ENCODE assay signal across 9 mouse cellular contexts in the genomic region with DNA sequence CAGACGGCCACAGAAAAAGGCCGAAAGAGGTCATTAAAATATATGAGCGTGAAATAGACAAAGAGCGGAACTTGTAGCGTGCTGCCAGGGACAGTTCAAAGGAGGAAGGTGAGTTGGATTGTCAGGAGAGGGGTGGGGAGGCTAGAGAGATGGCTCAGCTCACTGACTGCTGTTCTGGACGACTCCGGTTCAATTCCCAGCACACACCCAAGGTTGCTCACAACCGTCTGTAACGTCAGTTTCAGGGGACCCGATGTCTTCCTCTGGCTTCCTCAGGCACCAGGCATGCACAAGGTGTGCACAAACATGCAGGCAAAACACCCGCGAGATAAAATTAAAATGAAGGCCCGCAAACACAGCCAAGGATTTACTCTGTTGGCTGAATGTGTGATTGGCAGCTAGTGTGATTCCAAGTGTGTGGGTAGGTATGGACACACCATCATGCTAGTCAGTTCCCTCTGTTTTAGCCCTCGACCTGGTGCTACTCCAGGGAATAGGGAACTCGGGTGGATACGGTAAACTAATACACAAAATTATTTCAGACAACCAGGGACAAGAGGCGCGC. TPM values are rescaled to one million over a fixed set of nuclear protein-coding genes. Genes with fewer than 3 reads are reported as not detected.
DNase-seq lines count a peak whose midpoint lies in the region; ATAC-seq lines count a peak whose summit lies in the region.
"Had no signal": no experiment of that assay in that cellular context is flagged by ENCODE, and none has a peak within 500 bp of the region (broad histone marks: within the 10 kb centered on the region; RNA-seq: fewer than 3 reads in every experiment).

No protein-coding gene starts in this region.

- WGBS in forebrain, embryonic 14.5 days, result 52% methylated on average over 18 of the region's 18 CpGs
- 53% methylated on average over 18 of the region's 18 CpGs for WGBS in liver, embryonic 16.5 days (ENCODE audit: insufficient replicate concordance)

- H3K4me1 ChIP-seq in forebrain, embryonic 14.5 days (ENCODE audit: control insufficient read depth, insufficient read depth, low read length), result no peaks in the 10 kb centered on the region
- peaks cover 11% of the 10 kb centered on the region for H3K4me1 ChIP-seq in liver, embryonic 16.5 days (ENCODE audit: control insufficient read depth, low read depth, low read length)

- peak; percentile 23; the same call in 1 of the 2 replicates for ATAC-seq in forebrain, embryonic 14.5 days
- ATAC-seq in liver, embryonic 16.5 days (ENCODE audit: low read depth), result no peak

- no peaks in the 10 kb centered on the region for H3K27me3 ChIP-seq in forebrain, embryonic 14.5 days (replicated peaks; ENCODE audit: control insufficient read depth, insufficient read depth, low read length)
- H3K27me3 ChIP-seq in liver, embryonic 16.5 days (ENCODE audit: control insufficient read depth, insufficient read depth, low read depth, low read length), result no peaks in the 10 kb centered on the region
- H3K27me3 ChIP-seq: Patski had no signal

- peak overlapping the region; percentile 91 for H3K9ac ChIP-seq in forebrain, embryonic 14.5 days (ENCODE audit: low read length)
- H3K9ac ChIP-seq in liver, embryonic 16.5 days (ENCODE audit: low read depth, low read length), result peak overlapping the region; percentile 75

- peaks cover 7% of the 10 kb centered on the region; the same call in 1 of the 2 replicates for H3K36me3 ChIP-seq in forebrain, embryonic 14.5 days (ENCODE audit: control insufficient read depth, insufficient read depth, low read length)
- H3K36me3 ChIP-seq in liver, embryonic 16.5 days (ENCODE audit: control insufficient read depth, insufficient read depth), result no peaks in the 10 kb centered on the region

- peak; percentile 6 for DNase-seq in embryo, embryonic 10 days (ENCODE audit: low spot score)
- no peak for DNase-seq in embryo, embryonic 10.5 days (ENCODE audit: low spot score)
- peak; percentile 9 for DNase-seq in right cerebral cortex, adult 18-20 months
- no peak for DNase-seq in right cerebral cortex, postnatal 36 days (ENCODE audit: low spot score in 2 of 2)
- DNase-seq in forebrain, embryonic 14.5 days (ENCODE audit: low spot score), result peak; percentile 24
- DNase-seq in adrenal gland, adult 8-10 months, result no peak
- no peak for DNase-seq in urinary bladder, postnatal 10 days (ENCODE audit: low spot score)

- H3K27ac ChIP-seq in forebrain, embryonic 14.5 days (ENCODE audit: low read depth, low read length), result peak overlapping the region; percentile 90
- no peak overlapping the region for H3K27ac ChIP-seq in liver, embryonic 16.5 days (ENCODE audit: low read length)

- H3K9me3 ChIP-seq in forebrain, embryonic 14.5 days (replicated peaks; ENCODE audit: control insufficient read depth, low read length), result no peaks in the 10 kb centered on the region; the same call in 1 of the 2 replicates
- H3K9me3 ChIP-seq in liver, embryonic 16.5 days (replicated peaks; ENCODE audit: control insufficient read depth, low read length), result no peaks in the 10 kb centered on the region

- peak overlapping the region; percentile 61 for H3K4me2 ChIP-seq in forebrain, embryonic 14.5 days (ENCODE audit: low read length)
- peak overlapping the region; percentile 91 for H3K4me2 ChIP-seq in liver, embryonic 16.5 days (ENCODE audit: low read depth, low read length)

- peak overlapping the region; percentile 78 for H3K4me3 ChIP-seq in forebrain, embryonic 14.5 days (ENCODE audit: low read depth, low read length)
- peak overlapping the region; percentile 76 for H3K4me3 ChIP-seq in liver, embryonic 16.5 days (ENCODE audit: low read depth, low read length)

RNA-seq across cellular contexts. Expression of a gene that starts 1.0 kb away (rescaled TPM):
- 204 and 233 TPM in 2 replicates for polyA plus RNA-seq in forebrain, embryonic 14.5 days (2014; fragmentation: Nextera tagmentation; extraction: Ambion mirVana)
- polyA plus RNA-seq in liver, embryonic 16.5 days (2015; fragmentation: Nextera tagmentation; extraction: Ambion mirVana), result 12.5 and 19.0 TPM in 2 replicates
- 10 to 100 TPM; 22.4 to 39.2 (median 34.3) TPM for total RNA-seq in adrenal gland, adult 8-10 months (2022)

RNA-seq across cellular contexts. Expression of a gene that starts 32.9 kb away (rescaled TPM):
- 1.5 and 5.3 TPM in 2 replicates for polyA plus RNA-seq in forebrain, embryonic 14.5 days (2014; fragmentation: Nextera tagmentation; extraction: Ambion mirVana)
- 4.2 and 6.3 TPM in 2 replicates for polyA plus RNA-seq in liver, embryonic 16.5 days (2015; fragmentation: Nextera tagmentation; extraction: Ambion mirVana)
- total RNA-seq in adrenal gland, adult 8-10 months (2022), result 1 to 10 TPM in 3 of 4 experiments, not detected in 1; 2.7 to 8.3 (median 6.3) TPM

RNA-seq across cellular contexts. Expression of a gene that starts 41.0 kb away (rescaled TPM):
- polyA plus RNA-seq in forebrain, embryonic 14.5 days (2014; fragmentation: Nextera tagmentation; extraction: Ambion mirVana), result 4.9 and 6.5 TPM in 2 replicates
- 3.9 and 5.5 TPM in 2 replicates for polyA plus RNA-seq in liver, embryonic 16.5 days (2015; fragmentation: Nextera tagmentation; extraction: Ambion mirVana)
- total RNA-seq in adrenal gland, adult 8-10 months (2022), result 10 to 100 TPM; 13.1 to 19.6 (median 15.3) TPM

RNA-seq across cellular contexts. Expression of a gene that starts 48.9 kb away (rescaled TPM):
- polyA plus RNA-seq in forebrain, embryonic 14.5 days (2014; fragmentation: Nextera tagmentation; extraction: Ambion mirVana), result 4.9 and 5.9 TPM in 2 replicates
- polyA plus RNA-seq in liver, embryonic 16.5 days (2015; fragmentation: Nextera tagmentation; extraction: Ambion mirVana), result 12.2 and 13.3 TPM in 2 replicates
- 10 to 100 TPM; 18.0 to 54.4 (median 29.9) TPM for total RNA-seq in adrenal gland, adult 8-10 months (2022)

Comparison
In these comparisons a context has a peak if more than half of its experiments do, and no peak if none do; other contexts are left out.
1. DNase-seq: peak in embryo, embryonic 10 days (single experiment), right cerebral cortex, adult 18-20 months (single experiment) and forebrain, embryonic 14.5 days (single experiment); none in embryo, embryonic 10.5 days (single experiment), right cerebral cortex, postnatal 36 days (0 of 2), adrenal gland, adult 8-10 months (single experiment) and urinary bladder, postnatal 10 days (single experiment).
2. RNA of a gene that starts 1.0 kb away (polyA plus RNA-seq): 204 to 233 TPM in forebrain, embryonic 14.5 days; 12.5 to 19.0 TPM in liver, embryonic 16.5 days; every median in the first group is over 10 times any median in the second.